Mouse (Mus musculus) lung, embryonic 14.5 days (tissue): ENCODE measurements at regions not wholly inside any gene's neighbourhood (a gene's known extent, or its start where the extent isn't known, plus 50 kb on each side); places are given as distances from the start of the nearest gene placed in this dataset.
"Not testable (repeated sequence)": the region's sequence is repeated elsewhere in the genome, so short reads cannot be mapped to it uniquely, and the experiment has no call there.

Source experiments
- ATAC-seq: fragments of 200-750 bp; cut with Nextera tagmentation; 2 replicates; pipeline ENCODE4 v1.8.0; 2017; ENCODE audit warnings: mild to moderate bottlenecking, moderate TSS enrichment, moderate library complexity; ENCODE audit not compliant: insufficient read depth
- DNase-seq: peaks from one replicate; pipeline ENCODE4 v3.0.0-alpha.2; 2015
- H3K27ac ChIP-seq: fragments of 300-500 bp; sonication (generic); 2 replicates; pipeline ENCODE4 v1.5.1; 2014; ENCODE audit warnings: low read depth, mild to moderate bottlenecking, moderate library complexity
- H3K27me3 ChIP-seq: fragments of 300-500 bp; sonication (generic); 2 replicates; pipeline ENCODE4 v1.6.1; 2014; ENCODE audit warnings: low read length, control low read depth; ENCODE audit not compliant: insufficient read depth
- H3K36me3 ChIP-seq: fragments of 300-500 bp; sonication (generic); 2 replicates; pipeline ENCODE4 v1.6.1; 2014; ENCODE audit warnings: control low read depth; ENCODE audit not compliant: insufficient read depth
- H3K4me1 ChIP-seq: fragments of 300-500 bp; sonication (generic); 2 replicates; pipeline ENCODE4 v1.6.1; 2014; ENCODE audit warnings: antibody characterized with exemption, control low read depth; ENCODE audit not compliant: insufficient read depth
- H3K4me2 ChIP-seq: fragments of 300-500 bp; sonication (generic); 2 replicates; pipeline ENCODE4 v1.6.1; 2014; ENCODE audit warnings: mild to moderate bottlenecking
- H3K4me3 ChIP-seq: fragments of 300-500 bp; sonication (generic); 2 replicates; pipeline ENCODE4 v1.5.1; 2014; ENCODE audit warnings: low read depth, low read length
- H3K9ac ChIP-seq: fragments of 300-500 bp; sonication (generic); 2 replicates; pipeline ENCODE4 v1.6.1; 2014
- H3K9me3 ChIP-seq: fragments of 300-500 bp; sonication (generic); 2 replicates; pipeline ENCODE4 v1.6.1; 2016; ENCODE audit warnings: low read depth, low read length, control low read depth
- CTCF ChIP-seq: IDR thresholded peaks from 2 replicates; pipeline ENCODE4 v1.5.1; 2016; ENCODE audit warnings: antibody characterized with exemption, low read depth
- WGBS: fragments of 180-500 bp; shearing (Covaris S2); extraction: QIAGEN DNeasy Blood & Tissue Kit; methylation state at CpG from one replicate; pipeline ENCODE4 v1.1.7; 2014; 5-methylcytosine and 5-hydroxymethylcytosine counted together

- H3K4me1 ChIP-seq, result no peaks in the 10 kb centered on the region
- H3K27me3 ChIP-seq, result no peaks in the 10 kb centered on the region
- H3K9ac ChIP-seq, result no peak overlapping the region
- H3K4me3 ChIP-seq, result no peak overlapping the region
- ATAC-seq, result no peak
- no peaks in the 10 kb centered on the region for H3K36me3 ChIP-seq
- H3K4me2 ChIP-seq, result no peak overlapping the region
- no peak overlapping the region for H3K27ac ChIP-seq
- TF ChIP-seq CTCF, result no peak
- no peaks in the 10 kb centered on the region for H3K9me3 ChIP-seq
- DNase-seq, result no peak
Measured at GRCm38 (mm10) chr12:93812963-93813733, 1878.9 kb upstream of the Flrt2 start.

GRCm38 (mm10) chr12:93850944-93851520 lies 1841.0 kb upstream of the Flrt2 start:
- no peak overlapping the region for H3K9ac ChIP-seq
- no peak overlapping the region for H3K4me2 ChIP-seq
- 61% methylated on average over 1 of the region's 1 CpGs for WGBS
- H3K36me3 ChIP-seq, result no peaks in the 10 kb centered on the region
- ATAC-seq, result no peak
- no peak for TF ChIP-seq CTCF
- H3K27me3 ChIP-seq, result no peaks in the 10 kb centered on the region
- H3K9me3 ChIP-seq, result no peaks in the 10 kb centered on the region
- no peak overlapping the region for H3K27ac ChIP-seq
- H3K4me1 ChIP-seq, result no peaks in the 10 kb centered on the region
- H3K4me3 ChIP-seq, result no peak overlapping the region
- DNase-seq, result no peak

GRCm38 (mm10) chr12:93851660-93852059 lies 1840.4 kb upstream of the Flrt2 start:
- H3K4me3 ChIP-seq, result no peak overlapping the region
- H3K36me3 ChIP-seq, result no peaks in the 10 kb centered on the region
- no peaks in the 10 kb centered on the region for H3K4me1 ChIP-seq
- DNase-seq (no peak), ATAC-seq (no peak)
- no peak for TF ChIP-seq CTCF
- no peaks in the 10 kb centered on the region for H3K9me3 ChIP-seq
- no peaks in the 10 kb centered on the region for H3K27me3 ChIP-seq
- no peak overlapping the region for H3K4me2 ChIP-seq
- 57% methylated on average over 1 of the region's 1 CpGs for WGBS
- H3K27ac ChIP-seq, result no peak overlapping the region
- no peak overlapping the region for H3K9ac ChIP-seq

GRCm38 (mm10) chr12:93885946-93886345 lies 1806.1 kb upstream of the Flrt2 start:
- no peak overlapping the region for H3K27ac ChIP-seq
- WGBS, result 33% methylated on average over 2 of the region's 2 CpGs
- H3K4me3 ChIP-seq, result no peak overlapping the region
- no peaks in the 10 kb centered on the region for H3K27me3 ChIP-seq
- no peak overlapping the region for H3K4me2 ChIP-seq
- no peaks in the 10 kb centered on the region for H3K36me3 ChIP-seq
- ATAC-seq (no peak), DNase-seq (no peak)
- H3K9me3 ChIP-seq, result no peaks in the 10 kb centered on the region
- no peaks in the 10 kb centered on the region for H3K4me1 ChIP-seq
- TF ChIP-seq CTCF, result no peak
- H3K9ac ChIP-seq, result no peak overlapping the region

- no peaks in the 10 kb centered on the region for H3K4me1 ChIP-seq
- DNase-seq, result peak; percentile 23
- TF ChIP-seq CTCF, result no peak
- H3K9ac ChIP-seq, result no peak overlapping the region
- H3K9me3 ChIP-seq, result no peaks in the 10 kb centered on the region
- no peaks in the 10 kb centered on the region for H3K27me3 ChIP-seq
- no peak overlapping the region for H3K27ac ChIP-seq
- WGBS, result 43% methylated on average over 3 of the region's 3 CpGs
- no peaks in the 10 kb centered on the region for H3K36me3 ChIP-seq
- ATAC-seq, result peak; percentile 62; the same call in 1 of the 2 replicates
- H3K4me3 ChIP-seq, result no peak overlapping the region
- H3K4me2 ChIP-seq, result no peak overlapping the region
Measured at GRCm38 (mm10) chr12:93890109-93890508, 1801.9 kb upstream of the Flrt2 start.

GRCm38 (mm10) chr12:93928541-93929238 lies 1763.3 kb upstream of the Flrt2 start:
- WGBS, result 71% methylated on average over 1 of the region's 27 CpGs

GRCm38 (mm10) chr12:93929239-93929563 lies 1762.8 kb upstream of the Flrt2 start:
- H3K27ac ChIP-seq, H3K27me3 ChIP-seq, H3K4me3 ChIP-seq, H3K9ac ChIP-seq, DNase-seq, H3K4me1 ChIP-seq, H3K9me3 ChIP-seq, H3K4me2 ChIP-seq, H3K36me3 ChIP-seq: not testable (repeated sequence)
- ATAC-seq, result peak; percentile 17; the same call in 1 of the 2 replicates
- WGBS, result 94% methylated on average over 4 of the region's 7 CpGs

More at GRCm38 (mm10) chr12:93928541-93929238, 1763.3 kb upstream of the Flrt2 start:
- ATAC-seq, result peak; percentile 82
- H3K9ac ChIP-seq, H3K4me2 ChIP-seq, H3K27ac ChIP-seq, H3K27me3 ChIP-seq, H3K36me3 ChIP-seq, H3K4me1 ChIP-seq, H3K4me3 ChIP-seq, H3K9me3 ChIP-seq, DNase-seq: not testable (repeated sequence)

GRCm38 (mm10) chr12:93930242-93930641 lies 1761.8 kb upstream of the Flrt2 start:
- WGBS, result 90% methylated on average over 11 of the region's 11 CpGs
- not testable (repeated sequence) for H3K4me3 ChIP-seq, ATAC-seq, H3K27ac ChIP-seq, H3K9ac ChIP-seq, H3K4me2 ChIP-seq, H3K36me3 ChIP-seq, H3K9me3 ChIP-seq, H3K4me1 ChIP-seq, H3K27me3 ChIP-seq, DNase-seq
